25 mouse cellular contexts compared by ENCODE assay signal in the genomic region with DNA sequence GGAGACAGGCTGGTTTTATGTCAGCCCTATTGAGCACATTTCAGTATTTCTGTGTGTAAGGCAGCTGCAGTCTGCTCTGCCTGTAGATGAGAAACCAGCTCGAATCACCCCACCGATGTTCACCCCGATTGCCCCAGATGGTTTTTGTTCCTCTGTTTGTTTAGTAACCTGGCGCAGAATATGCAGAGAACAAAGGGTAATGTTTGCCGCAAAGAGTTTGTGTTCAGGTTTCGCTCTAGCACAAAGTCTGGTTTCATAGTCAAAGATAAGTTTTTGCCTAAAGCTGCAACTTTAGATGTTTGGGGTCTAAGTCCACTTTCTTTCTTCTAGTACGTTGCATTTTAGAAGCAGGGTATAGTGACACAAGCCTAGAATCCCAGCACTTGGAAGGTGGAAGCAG.
"Had no signal": no experiment of that assay in that cellular context is flagged by ENCODE, and none has a peak within 500 bp of the region (broad histone marks: within the 10 kb centered on the region; RNA-seq: fewer than 3 reads in every experiment).

No protein-coding gene starts in this region.

- H3K27me3 ChIP-seq: heart, embryonic 12.5 days; hindbrain, embryonic 12.5 days; limb, embryonic 12.5 days; liver, embryonic 13.5 days; liver, embryonic 15.5 days had no signal

- H3K9me3 ChIP-seq: heart, embryonic 10.5 days; hindbrain, embryonic 10.5 days; hindbrain, embryonic 12.5 days; limb, embryonic 10.5 days; limb, embryonic 12.5 days; liver, embryonic 13.5 days; liver, embryonic 15.5 days had no signal

- H3K4me1 ChIP-seq: heart, embryonic 12.5 days; hindbrain, embryonic 10.5 days; hindbrain, embryonic 12.5 days; limb, embryonic 10.5 days; limb, embryonic 12.5 days; liver, embryonic 13.5 days; liver, embryonic 15.5 days had no signal

- H3K9ac ChIP-seq: heart, embryonic 12.5 days; hindbrain, embryonic 12.5 days; hindbrain, embryonic 14.5 days; limb, embryonic 12.5 days; liver, embryonic 13.5 days; liver, embryonic 15.5 days had no signal

- ATAC-seq: hindbrain, embryonic 16.5 days; inflammation-experienced regulatory T-cells, adult 6 months; intestine, embryonic 16.5 days had no signal

- DNase-seq: gastrocnemius, adult 2 months; gastrocnemius, postnatal 10 days; gastrocnemius, postnatal 25 days; heart, postnatal 10 days; heart, postnatal 4 days; kidney, adult 18-20 months; kidney, adult 8-10 months; kidney, postnatal 10 days; kidney, postnatal 25 days; kidney, postnatal 4 days; layer of hippocampus, adult 9-11 months; liver; liver, embryonic 13.5 days had no signal

- H3K27ac ChIP-seq: gastrocnemius, adult 2 months; heart, embryonic 10.5 days; hindbrain, embryonic 10.5 days; hindbrain, embryonic 12.5 days; hindbrain, embryonic 14.5 days; left cerebral cortex, adult 2 months; limb, embryonic 10.5 days; limb, embryonic 12.5 days; liver, embryonic 13.5 days; liver, embryonic 15.5 days had no signal

- H3K36me3 ChIP-seq: hindbrain, embryonic 10.5 days; hindbrain, embryonic 12.5 days; limb, embryonic 10.5 days; limb, embryonic 12.5 days; liver, embryonic 13.5 days; liver, embryonic 15.5 days had no signal

- H3K4me3 ChIP-seq: gastrocnemius, adult 2 months; heart, embryonic 10.5 days; heart, embryonic 12.5 days; hindbrain, embryonic 10.5 days; hindbrain, embryonic 12.5 days; left cerebral cortex, adult 2 months; limb, embryonic 10.5 days; limb, embryonic 12.5 days; liver, embryonic 13.5 days; liver, embryonic 15.5 days had no signal

- H3K4me2 ChIP-seq: heart, embryonic 12.5 days; hindbrain, embryonic 12.5 days; hindbrain, embryonic 14.5 days; limb, embryonic 12.5 days; liver, embryonic 13.5 days; liver, embryonic 15.5 days had no signal
